Mouse (Mus musculus): Measurements from ENCODE around the gene Evc.

The Evc gene

DNA sequence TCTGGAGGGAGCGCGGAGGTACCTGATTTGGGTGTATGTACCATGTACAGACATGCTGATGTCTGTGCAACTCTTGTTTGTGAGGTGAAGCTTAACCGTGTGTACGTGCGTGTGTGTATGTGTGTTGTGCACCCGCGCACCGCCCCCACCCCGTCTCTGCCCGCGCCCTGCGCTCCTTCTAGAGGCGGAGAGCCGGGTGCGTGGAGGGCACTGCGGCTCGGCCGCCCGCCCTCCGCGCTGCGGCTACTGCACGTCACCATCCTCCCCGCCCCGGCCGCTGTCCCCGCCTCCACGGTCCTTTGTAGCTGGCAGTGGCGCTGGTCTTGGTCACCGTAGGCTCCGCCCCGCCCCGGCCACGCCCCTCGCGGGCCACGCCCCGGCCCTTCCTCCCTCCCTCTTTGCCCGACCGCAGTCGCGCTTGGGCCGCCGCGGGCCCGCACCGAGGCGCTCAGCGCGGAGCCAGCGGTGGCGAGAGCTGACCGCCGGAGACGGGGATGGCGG, 95.0 kb downstream of the Evc start, which contains the start of gene Crmp1:
Gene Crmp1, plus strand, starts transcription at position 290 of the 501 bp plus-strand sequence.
- DNase-seq (ENCODE audit: low spot score in 2 of 2): peak in 1 of 2 experiments; percentile 5

DNA sequence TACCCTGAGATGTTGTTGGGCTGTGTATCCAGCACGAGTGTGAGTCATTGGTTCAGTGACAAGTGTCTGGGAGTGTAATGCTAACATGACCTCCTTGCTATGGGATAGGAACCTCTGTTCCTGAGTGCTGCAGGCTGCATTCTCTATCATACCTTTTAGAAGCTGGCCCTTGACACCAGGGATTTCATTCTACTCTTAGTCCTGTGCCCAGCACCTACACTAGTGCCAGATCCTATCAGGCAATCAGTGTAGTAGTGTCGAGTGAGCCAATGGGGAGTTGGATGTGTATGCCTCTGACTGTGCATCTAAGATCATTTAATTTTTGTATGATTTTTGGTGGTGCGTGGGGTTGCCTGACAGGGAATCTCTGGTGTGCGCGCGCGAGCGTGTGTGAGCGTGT, 95.5 kb downstream of the Evc start:
- DNase-seq (ENCODE audit: low spot score in 2 of 2): no peak

DNA sequence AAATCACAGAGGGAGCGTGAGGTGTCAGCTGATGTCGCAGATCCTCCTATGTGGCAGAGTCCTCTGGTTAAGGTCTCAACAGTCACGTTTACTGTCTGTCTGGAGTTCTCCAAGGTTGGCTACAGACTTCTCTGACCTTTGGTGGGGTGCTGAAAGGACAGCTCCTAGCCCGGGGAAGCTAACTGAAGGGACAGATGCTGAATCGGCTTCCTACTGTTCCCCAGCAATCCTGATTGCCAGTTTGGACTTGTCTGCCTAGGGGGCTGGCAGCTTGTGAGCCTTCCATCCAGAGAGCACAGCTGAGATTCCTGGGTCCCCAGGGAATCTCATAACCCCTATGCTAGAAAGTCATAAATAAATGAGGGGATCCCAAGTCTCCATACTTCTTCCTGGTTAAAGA, 96.1 kb downstream of the Evc start:
- no peak for DNase-seq (ENCODE audit: low spot score in 2 of 2)

All from natural killer cell, adult 2 months (primary cell).